Mouse (Mus musculus) inflammation-experienced regulatory T-cells, adult 6 months (primary cell): ENCODE results near the gene Gm21788. TPM values are rescaled to one million over a fixed set of nuclear protein-coding genes. Genes with fewer than 3 reads are reported as not detected.
"Not testable (repeated sequence)": the region's sequence is repeated elsewhere in the genome, so short reads cannot be mapped to it uniquely, and the experiment has no call there.

Source experiments
- ATAC-seq: one replicate; pipeline ENCODE4 v1.8.0; 2017
- polyA plus RNA-seq, 3 experiments: library from polyadenylated mRNA; unstranded; fragments of 100-300 nt; shearing (Covaris generic); gene quantifications; one replicate each; pipeline ENCODE4 v1.2.1; 2017

The Gm21788 gene
- not detected for polyA plus RNA-seq

DNA sequence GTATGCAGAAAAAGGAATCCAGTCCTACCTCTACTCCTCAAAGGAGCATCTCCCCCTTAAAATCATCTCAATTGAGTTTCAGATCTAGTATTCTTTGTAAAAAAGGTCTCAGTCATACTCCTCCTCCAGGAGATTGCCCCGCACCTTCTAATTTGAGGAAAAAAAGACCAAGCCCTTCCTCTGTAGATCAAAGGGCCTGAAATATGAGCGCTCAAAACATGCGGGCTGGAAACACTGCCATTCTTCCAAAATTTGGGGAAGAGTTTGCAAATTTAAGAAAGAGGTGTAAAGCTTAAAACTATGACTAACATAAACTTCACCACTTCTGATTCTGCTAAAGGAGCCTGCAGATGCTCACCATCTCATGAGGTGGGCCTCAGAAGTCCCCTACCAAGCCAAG is at the start of gene Gm21788:
Gene Gm21788 (plus strand): TSS at position 301 of the 400 bp plus-strand sequence.
- ATAC-seq = not testable (repeated sequence)

Other genes with a start within 250 kb of the Gm21788 start
- not detected for gene Gm21244, start 235.7 kb upstream of the Gm21788 start, polyA plus RNA-seq
- not detected for gene Gm28998, start 151.2 kb upstream of the Gm21788 start, polyA plus RNA-seq
- not detected for gene Gm20826, start 233.5 kb downstream of the Gm21788 start, polyA plus RNA-seq